Mouse (Mus musculus) myocyte (in vitro differentiated cells): Measurements from ENCODE around the gene Trpm6. TPM values are rescaled to one million over a fixed set of nuclear protein-coding genes. Genes with fewer than 3 reads are reported as not detected.

Experiments used
- H3K27me3 ChIP-seq: one replicate; pipeline ENCODE4 v1.6.1; 2011; ENCODE audit not compliant: control insufficient read depth, insufficient read depth, insufficient read length
- H3K36me3 ChIP-seq: one replicate; pipeline ENCODE4 v1.6.1; 2011; ENCODE audit not compliant: control insufficient read depth, insufficient read depth
- H3K4me2 ChIP-seq: one replicate; pipeline ENCODE4 v1.6.1; 2011; ENCODE audit warnings: low read depth, control low read depth
- H3K4me3 ChIP-seq: one replicate; pipeline ENCODE4 v1.5.1; 2011; ENCODE audit warnings: mild to moderate bottlenecking, control low read depth, moderate library complexity
- H3K79me2 ChIP-seq: one replicate; pipeline ENCODE4 v1.6.1; 2011; ENCODE audit not compliant: control insufficient read depth, insufficient read depth
- H3ac ChIP-seq: one replicate; pipeline ENCODE4 v1.6.1; 2011; ENCODE audit not compliant: control insufficient read depth, insufficient read length
- CEBPB ChIP-seq: IDR thresholded peaks from 2 replicates; pipeline ENCODE4 v1.6.1; 2011; ENCODE audit warnings: mild to moderate bottlenecking, moderate library complexity; ENCODE audit not compliant: poor library complexity, insufficient read depth, severe bottlenecking
- E2F4 ChIP-seq: IDR thresholded peaks from one replicate; pipeline ENCODE4 v1.6.1; 2011; ENCODE audit warnings: mild to moderate bottlenecking, control low read depth, moderate library complexity; ENCODE audit not compliant: insufficient read depth
- MAX ChIP-seq: IDR thresholded peaks from one replicate; pipeline ENCODE4 v1.6.1; 2011; ENCODE audit warnings: low read depth, mild to moderate bottlenecking, control low read depth
- MYOD1 ChIP-seq, 3 experiments: IDR thresholded peaks; one replicate each; pipeline ENCODE4 v1.6.1; 2011; ENCODE audit warnings: control low read depth in 2 of 3, low read depth in 2 of 3, mild to moderate bottlenecking in 2 of 3, moderate library complexity in 1 of 3; ENCODE audit not compliant: insufficient read length in 2 of 3, control insufficient read depth in 1 of 3
- MYOG ChIP-seq, 3 experiments: IDR thresholded peaks; one replicate each; pipeline ENCODE4 v1.6.1; 2011; ENCODE audit warnings: control low read depth in 2 of 3, low read depth in 2 of 3, mild to moderate bottlenecking in 2 of 3; ENCODE audit not compliant: insufficient read length in 2 of 3, control insufficient read depth in 1 of 3, insufficient read depth in 1 of 3
- POLR2A ChIP-seq: IDR thresholded peaks from one replicate; pipeline ENCODE4 v1.6.1; 2011; ENCODE audit warnings: low read depth, mild to moderate bottlenecking, control low read depth, moderate library complexity; ENCODE audit not compliant: insufficient read length
- POLR2AphosphoS2 ChIP-seq: IDR thresholded peaks from one replicate; pipeline ENCODE4 v1.6.1; 2011; ENCODE audit warnings: low read depth, control low read depth; ENCODE audit not compliant: insufficient read length
- REST ChIP-seq: IDR thresholded peaks from one replicate; pipeline ENCODE4 v1.6.1; 2011; ENCODE audit warnings: mild to moderate bottlenecking, control low read depth, moderate library complexity; ENCODE audit not compliant: insufficient read depth, insufficient read length
- SRF ChIP-seq: IDR thresholded peaks from one replicate; pipeline ENCODE4 v1.6.1; 2011; ENCODE audit warnings: low read depth; ENCODE audit not compliant: control insufficient read depth, insufficient read length
- TCF12 ChIP-seq: IDR thresholded peaks from one replicate; pipeline ENCODE4 v1.6.1; 2011; ENCODE audit warnings: mild to moderate bottlenecking, control low read depth; ENCODE audit not compliant: poor library complexity, insufficient read depth, severe bottlenecking
- TCF3 ChIP-seq: IDR thresholded peaks from one replicate; pipeline ENCODE4 v1.6.1; 2011; ENCODE audit warnings: low read depth, control low read depth; ENCODE audit not compliant: insufficient read length
- USF1 ChIP-seq: IDR thresholded peaks from one replicate; pipeline ENCODE4 v1.6.1; 2011; ENCODE audit warnings: low read depth, mild to moderate bottlenecking, control low read depth, moderate library complexity
- polyA plus RNA-seq: library from polyadenylated mRNA; unstranded; fragments of >200 nt; fragmentation: generic; extraction: Trizol; gene quantifications from one replicate; pipeline ENCODE4 v1.2.1, GENCODE M21; 2012; ENCODE audit warnings: missing spikeins

Gene Trpm6
- polyA plus RNA-seq, 1 experiment: 0.08 TPM

DNA sequence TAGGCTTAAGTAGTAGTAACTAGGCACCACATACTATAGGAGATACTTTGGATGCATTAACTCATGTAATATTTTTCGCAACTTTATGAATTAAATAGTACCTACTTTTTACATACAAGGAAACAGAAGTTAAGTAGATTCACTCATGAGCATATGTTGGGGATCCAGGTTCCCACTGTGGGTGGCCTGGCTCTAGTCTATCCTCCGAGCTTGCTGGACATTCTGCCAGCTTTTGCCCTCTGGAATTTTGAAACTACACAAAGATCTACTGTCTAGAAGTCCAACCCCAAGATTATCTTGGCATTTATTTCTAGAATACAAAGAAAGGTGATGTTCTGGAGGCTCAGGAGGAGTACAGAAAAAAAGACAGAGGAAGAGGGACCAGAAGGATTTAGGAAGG lies 78.8 kb downstream of the Trpm6 start:
- no peak for TF ChIP-seq POLR2AphosphoS2
- TF ChIP-seq REST: no peak
- TF ChIP-seq POLR2A: no peak
- no peak for TF ChIP-seq MYOD1 (IDR thresholded peaks at IDR 0.05; ENCODE audit: control insufficient read depth in 1 of 3, insufficient read length in 2 of 3, low read depth in 2 of 3)
- no peak for TF ChIP-seq USF1
- no peak for TF ChIP-seq MYOG (IDR thresholded peaks at IDR 0.05; ENCODE audit: control insufficient read depth in 1 of 3, insufficient read depth in 1 of 3, insufficient read length in 2 of 3, low read depth in 2 of 3)
- no peak for TF ChIP-seq MAX
- no peak for TF ChIP-seq TCF3
- TF ChIP-seq E2F4: no peak
- no peak for TF ChIP-seq SRF
- no peak for TF ChIP-seq CEBPB
- TF ChIP-seq TCF12: no peak
- Histone ChIP-seq H3K4me2 (no peak overlapping the region), H3K36me3 (no peaks in the 10 kb centered on the region), H3K79me2 (no peaks in the 10 kb centered on the region), H3K27me3 (no peaks in the 10 kb centered on the region), H3K4me3 (no peak overlapping the region), H3ac (no peak overlapping the region)

DNA sequence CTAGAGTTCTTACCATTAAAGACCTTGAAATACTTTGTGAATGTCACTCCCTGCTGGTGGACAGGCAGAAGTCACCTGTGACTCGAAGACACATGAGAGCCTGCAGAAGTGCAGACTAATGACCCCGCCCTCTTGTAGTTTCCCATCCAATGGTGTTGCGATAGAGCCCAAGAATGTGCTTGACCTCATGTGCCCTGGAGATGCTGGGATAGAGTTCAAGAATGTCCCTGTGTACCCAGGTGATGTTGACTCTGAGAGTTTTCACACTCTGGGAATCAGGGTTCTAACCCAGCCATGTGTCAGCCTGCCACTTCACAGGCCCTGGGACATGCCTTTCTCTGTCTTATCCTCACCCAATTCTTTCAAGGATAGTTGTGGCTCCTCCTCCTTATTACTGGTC lies 81.4 kb downstream of the Trpm6 start:
- Histone ChIP-seq H3K4me2 (no peak overlapping the region), H3K4me3 (no peak overlapping the region), H3ac (no peak overlapping the region), H3K27me3 (no peaks in the 10 kb centered on the region), H3K79me2 (no peaks in the 10 kb centered on the region), H3K36me3 (no peaks in the 10 kb centered on the region)
- no peak for TF ChIP-seq MAX
- no peak for TF ChIP-seq REST
- no peak for TF ChIP-seq POLR2A
- no peak for TF ChIP-seq TCF3
- TF ChIP-seq USF1: no peak
- no peak for TF ChIP-seq MYOD1 (IDR thresholded peaks at IDR 0.05; ENCODE audit: control insufficient read depth in 1 of 3, insufficient read length in 2 of 3, low read depth in 2 of 3)
- no peak for TF ChIP-seq MYOG (IDR thresholded peaks at IDR 0.05; ENCODE audit: control insufficient read depth in 1 of 3, insufficient read depth in 1 of 3, insufficient read length in 2 of 3, low read depth in 2 of 3)
- no peak for TF ChIP-seq CEBPB
- no peak for TF ChIP-seq SRF

DNA sequence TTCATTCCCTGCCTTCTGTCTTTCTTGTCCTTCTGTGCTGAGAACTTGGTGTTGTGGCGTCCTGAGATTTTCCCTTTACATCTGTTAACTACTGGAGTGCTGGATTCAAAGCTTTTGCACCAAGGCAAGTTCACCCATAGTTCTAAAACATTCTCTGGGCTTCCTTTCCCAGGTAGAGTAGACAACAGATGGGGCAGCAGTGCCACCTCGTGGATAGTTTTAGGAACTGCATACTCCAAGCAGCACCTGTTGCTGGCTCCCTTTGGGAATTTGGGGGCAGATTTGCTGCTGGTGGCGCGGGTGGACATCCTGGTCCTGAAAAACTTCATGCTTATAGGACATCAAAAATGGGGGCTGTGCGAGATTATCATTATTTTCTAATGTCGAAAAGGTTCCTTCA lies 85.2 kb downstream of the Trpm6 start:
- no peak overlapping the region for H3K4me2 ChIP-seq
- H3K27me3 ChIP-seq: peaks cover 5% of the 10 kb centered on the region
- TF ChIP-seq MYOD1 (IDR thresholded peaks at IDR 0.05; ENCODE audit: control insufficient read depth in 1 of 3, insufficient read length in 2 of 3, low read depth in 2 of 3): peak in 2 of 3 experiments; percentile 59 to 61
- TF ChIP-seq MYOG (IDR thresholded peaks at IDR 0.05; ENCODE audit: control insufficient read depth in 1 of 3, insufficient read depth in 1 of 3, insufficient read length in 2 of 3, low read depth in 2 of 3): peak in 1 of 3 experiments; percentile 46
- no peak for TF ChIP-seq MAX
- no peak overlapping the region for H3ac ChIP-seq
- no peak overlapping the region for H3K4me3 ChIP-seq
- H3K79me2 ChIP-seq: no peaks in the 10 kb centered on the region
- no peaks in the 10 kb centered on the region for H3K36me3 ChIP-seq

DNA sequence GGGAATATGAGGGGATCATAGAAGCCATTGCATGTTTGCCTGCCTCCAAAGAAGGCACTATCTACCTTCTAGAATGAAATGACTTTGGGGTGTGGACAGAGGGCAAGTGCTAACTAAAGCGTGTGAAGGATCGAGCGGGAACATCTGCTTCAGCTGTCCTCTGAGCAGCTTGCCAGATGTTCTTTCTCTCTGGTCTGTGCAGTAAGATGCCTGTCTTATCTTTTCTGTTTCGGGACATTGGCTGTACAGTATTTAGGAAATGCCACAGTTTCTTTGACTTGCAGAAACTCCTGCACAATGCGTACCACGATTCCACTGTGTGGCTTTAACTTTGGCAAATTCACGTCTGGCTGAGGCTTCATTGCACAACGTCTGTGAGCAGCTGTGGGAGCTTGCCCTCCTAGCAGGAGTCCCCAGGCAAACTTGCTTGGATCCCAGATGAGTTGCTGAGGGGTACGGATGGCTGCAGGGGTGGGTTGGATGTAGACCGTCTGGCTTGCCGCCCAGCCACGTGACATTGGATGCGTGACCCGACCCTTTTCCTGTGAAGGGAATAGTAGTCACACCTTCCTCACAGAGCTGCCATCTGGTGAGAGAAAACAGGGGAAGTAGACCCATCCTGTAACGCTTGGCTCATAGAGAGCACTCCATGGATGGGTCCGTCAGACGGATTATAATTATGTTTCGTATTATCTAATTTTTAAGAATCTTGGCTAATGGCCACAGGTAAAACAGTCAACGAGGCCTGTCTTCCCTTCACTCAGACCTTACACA lies 92.2 kb downstream of the Trpm6 start:
- Histone ChIP-seq H3K4me3 (no peak overlapping the region), H3K27me3 (peaks cover 5% of the 10 kb centered on the region), H3ac (no peak overlapping the region), H3K4me2 (no peak overlapping the region), H3K79me2 (no peaks in the 10 kb centered on the region), H3K36me3 (no peaks in the 10 kb centered on the region)
- no peak for TF ChIP-seq E2F4
- no peak for TF ChIP-seq REST
- no peak for TF ChIP-seq POLR2AphosphoS2
- TF ChIP-seq MYOG (IDR thresholded peaks at IDR 0.05; ENCODE audit: control insufficient read depth in 1 of 3, insufficient read depth in 1 of 3, insufficient read length in 2 of 3, low read depth in 2 of 3): no peak
- no peak for TF ChIP-seq TCF12
- no peak for TF ChIP-seq CEBPB
- no peak for TF ChIP-seq USF1
- TF ChIP-seq TCF3: no peak
- no peak for TF ChIP-seq SRF
- no peak for TF ChIP-seq MAX
- no peak for TF ChIP-seq POLR2A
- TF ChIP-seq MYOD1 (IDR thresholded peaks at IDR 0.05; ENCODE audit: control insufficient read depth in 1 of 3, insufficient read length in 2 of 3, low read depth in 2 of 3): no peak

DNA sequence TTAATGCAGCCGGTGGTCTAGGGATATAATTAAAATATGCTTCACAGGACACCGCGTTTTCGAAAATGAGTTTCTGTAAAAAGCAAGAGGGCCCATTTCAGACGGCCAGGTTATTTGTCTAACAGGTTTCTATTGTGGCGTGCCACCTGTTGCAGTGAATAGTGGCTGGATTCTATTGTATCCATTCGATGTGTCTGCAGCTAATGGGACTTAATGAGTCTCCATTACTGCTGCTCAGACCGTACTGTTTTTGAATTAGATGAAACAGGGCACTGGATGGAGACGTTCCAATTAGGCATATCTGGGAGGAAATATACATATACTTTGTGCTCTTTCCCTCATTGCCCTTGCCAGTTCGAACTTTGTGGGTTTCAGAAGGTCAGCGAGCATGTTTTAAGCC lies 92.8 kb downstream of the Trpm6 start:
- no peak for TF ChIP-seq USF1
- no peak for TF ChIP-seq CEBPB
- TF ChIP-seq MYOD1 (IDR thresholded peaks at IDR 0.05; ENCODE audit: control insufficient read depth in 1 of 3, insufficient read length in 2 of 3, low read depth in 2 of 3): no peak
- TF ChIP-seq E2F4: no peak
- TF ChIP-seq MAX: no peak
- no peak for TF ChIP-seq TCF12
- no peak for TF ChIP-seq MYOG (IDR thresholded peaks at IDR 0.05; ENCODE audit: control insufficient read depth in 1 of 3, insufficient read depth in 1 of 3, insufficient read length in 2 of 3, low read depth in 2 of 3)
- TF ChIP-seq REST: no peak
- no peak for TF ChIP-seq TCF3
- no peak for TF ChIP-seq POLR2A
- no peak for TF ChIP-seq POLR2AphosphoS2
- no peak for TF ChIP-seq SRF
- H3K36me3 ChIP-seq: no peaks in the 10 kb centered on the region
- H3K4me3 ChIP-seq: no peak overlapping the region
- peaks cover 5% of the 10 kb centered on the region for H3K27me3 ChIP-seq
- no peaks in the 10 kb centered on the region for H3K79me2 ChIP-seq
- no peak overlapping the region for H3ac ChIP-seq
- H3K4me2 ChIP-seq: no peak overlapping the region
